In genomic region chrX:11920231-11920630, GRCm38 (mm10) we compare ENCODE assay signal across 13 mouse cellular contexts.
DNase-seq lines count a peak whose midpoint lies in the region; TF ChIP-seq lines count a peak whose summit lies in the region.
"Had no signal": no experiment of that assay in that cellular context is flagged by ENCODE, and none has a peak within 500 bp of the region (broad histone marks: within the 10 kb centered on the region; RNA-seq: fewer than 3 reads in every experiment).

No protein-coding gene starts in this region.

- TF ChIP-seq CTCF in lung, adult 2 months (IDR thresholded peaks at IDR 0.05; ENCODE audit: insufficient read depth, low read length), result no peak

- no peak for TF ChIP-seq POLR2A in lung, adult 2 months (IDR thresholded peaks at IDR 0.05; ENCODE audit: borderline replicate concordance, extremely low read depth, low read depth, low read length)
- TF ChIP-seq POLR2A in myocyte (IDR thresholded peaks at IDR 0.05; ENCODE audit: insufficient read length, low read depth), result no peak

- H3K4me2 ChIP-seq in myocyte (ENCODE audit: low read depth), result peak overlapping the region; percentile 10
- H3K4me2 ChIP-seq: hindbrain, embryonic 15.5 days; lung, embryonic 15.5 days; midbrain, embryonic 15.5 days; neural tube, embryonic 12.5 days had no signal

- no peaks in the 10 kb centered on the region; the same call in 1 of the 2 replicates for H3K4me1 ChIP-seq in lung, adult 2 months (ENCODE audit: control insufficient read depth, insufficient read depth, low read length)
- H3K4me1 ChIP-seq: hindbrain, embryonic 15.5 days; midbrain, embryonic 15.5 days; neural tube, embryonic 12.5 days had no signal

- no peaks in the 10 kb centered on the region for H3K36me3 ChIP-seq in myocyte (ENCODE audit: control insufficient read depth, insufficient read depth)
- H3K36me3 ChIP-seq: hindbrain, embryonic 15.5 days; lung, embryonic 15.5 days; midbrain, embryonic 15.5 days; neural tube, embryonic 12.5 days had no signal

- no peaks in the 10 kb centered on the region for H3K27me3 ChIP-seq in myocyte (ENCODE audit: control insufficient read depth, insufficient read depth, insufficient read length)
- H3K27me3 ChIP-seq: hindbrain, embryonic 15.5 days; lung, embryonic 15.5 days had no signal

- H3K79me2 ChIP-seq in myocyte (ENCODE audit: control insufficient read depth, insufficient read depth), result no peaks in the 10 kb centered on the region

- peak; percentile 41 for DNase-seq in adrenal gland, postnatal 14 days
- DNase-seq in adrenal gland, adult 8-10 months, result no peak
- DNase-seq in lung, adult 18-20 months, result peak; percentile 21 to 43
- DNase-seq in lung, adult 2 months, result no peak
- peak; percentile 24 for DNase-seq in kidney, postnatal 14 days
- DNase-seq in cerebellum, adult 11-12 months, result no peak
- no peak for DNase-seq in thymus, postnatal 10 days (ENCODE audit: low spot score in 2 of 2)
- DNase-seq: retina, postnatal 1 day had no signal

- no peak overlapping the region for H3K4me3 ChIP-seq in lung, adult 2 months (replicated peaks; ENCODE audit: extremely low read depth, low read depth, low read length)
- H3K4me3 ChIP-seq in myocyte, result no peak overlapping the region
- H3K4me3 ChIP-seq: hindbrain, embryonic 15.5 days; lung, embryonic 15.5 days; midbrain, embryonic 15.5 days; neural tube, embryonic 12.5 days had no signal

- 58% methylated on average over 2 of the region's 2 CpGs for WGBS in lung, adult 2 months

- no peak overlapping the region for H3ac ChIP-seq in myocyte (ENCODE audit: control insufficient read depth, insufficient read length)

TF ChIP-seq in myocyte, 11 proteins besides CTCF, POLR2A, EP300 and RAD21:
- TF ChIP-seq REST (IDR thresholded peaks at IDR 0.05; ENCODE audit: insufficient read depth, insufficient read length) (no peak), MYOG (IDR thresholded peaks at IDR 0.05; ENCODE audit: control insufficient read depth in 1 of 3, insufficient read depth in 1 of 3, insufficient read length in 2 of 3, low read depth in 2 of 3) (peak in 2 of 3 experiments; percentile 27 to 59), TCF3 (IDR thresholded peaks at IDR 0.05; ENCODE audit: insufficient read length, low read depth) (no peak), MYOD1 (IDR thresholded peaks at IDR 0.05; ENCODE audit: control insufficient read depth in 1 of 3, insufficient read length in 2 of 3, low read depth in 2 of 3) (peak in 1 of 3 experiments; percentile 58), TCF12 (IDR thresholded peaks at IDR 0.05; ENCODE audit: insufficient read depth, poor library complexity, severe bottlenecking) (no peak)
TF ChIP-seq in myocyte: peak in this region for 2.

Comparison
In these comparisons a context has a peak if more than half of its experiments do, and no peak if none do; other contexts are left out.
1. DNase-seq: peak in adrenal gland, postnatal 14 days (single experiment), lung, adult 18-20 months (2 of 2) and kidney, postnatal 14 days (single experiment); none in adrenal gland, adult 8-10 months (single experiment), lung, adult 2 months (single experiment), cerebellum, adult 11-12 months (single experiment) and thymus, postnatal 10 days (0 of 2).